Mouse (Mus musculus) splenic B cell, adult 2 months (primary cell): ENCODE results near the gene Anapc10.
A peak's percentile ranks its signal among the peaks of the same experiment; 100 is the strongest.
"Not testable (repeated sequence)": the region's sequence is repeated elsewhere in the genome, so short reads cannot be mapped to it uniquely, and the experiment has no call there.

Experiments used
- DNase-seq: peaks from one replicate; pipeline ENCODE4 v3.0.0-alpha.2; 2011; ENCODE audit warnings: low read depth, low spot score
- H3K27me3 ChIP-seq: 2 replicates; pipeline ENCODE4 v1.6.1; 2012; ENCODE audit warnings: mild to moderate bottlenecking, low read length, moderate library complexity, mixed read lengths; ENCODE audit not compliant: control insufficient read depth, poor library complexity, insufficient read depth, severe bottlenecking
- H3K36me3 ChIP-seq: 2 replicates; pipeline ENCODE4 v1.6.1; 2012; ENCODE audit warnings: mild to moderate bottlenecking, low read length, moderate library complexity, mixed read lengths; ENCODE audit not compliant: control insufficient read depth, poor library complexity, insufficient read depth, severe bottlenecking

Anapc10 gene

DNA sequence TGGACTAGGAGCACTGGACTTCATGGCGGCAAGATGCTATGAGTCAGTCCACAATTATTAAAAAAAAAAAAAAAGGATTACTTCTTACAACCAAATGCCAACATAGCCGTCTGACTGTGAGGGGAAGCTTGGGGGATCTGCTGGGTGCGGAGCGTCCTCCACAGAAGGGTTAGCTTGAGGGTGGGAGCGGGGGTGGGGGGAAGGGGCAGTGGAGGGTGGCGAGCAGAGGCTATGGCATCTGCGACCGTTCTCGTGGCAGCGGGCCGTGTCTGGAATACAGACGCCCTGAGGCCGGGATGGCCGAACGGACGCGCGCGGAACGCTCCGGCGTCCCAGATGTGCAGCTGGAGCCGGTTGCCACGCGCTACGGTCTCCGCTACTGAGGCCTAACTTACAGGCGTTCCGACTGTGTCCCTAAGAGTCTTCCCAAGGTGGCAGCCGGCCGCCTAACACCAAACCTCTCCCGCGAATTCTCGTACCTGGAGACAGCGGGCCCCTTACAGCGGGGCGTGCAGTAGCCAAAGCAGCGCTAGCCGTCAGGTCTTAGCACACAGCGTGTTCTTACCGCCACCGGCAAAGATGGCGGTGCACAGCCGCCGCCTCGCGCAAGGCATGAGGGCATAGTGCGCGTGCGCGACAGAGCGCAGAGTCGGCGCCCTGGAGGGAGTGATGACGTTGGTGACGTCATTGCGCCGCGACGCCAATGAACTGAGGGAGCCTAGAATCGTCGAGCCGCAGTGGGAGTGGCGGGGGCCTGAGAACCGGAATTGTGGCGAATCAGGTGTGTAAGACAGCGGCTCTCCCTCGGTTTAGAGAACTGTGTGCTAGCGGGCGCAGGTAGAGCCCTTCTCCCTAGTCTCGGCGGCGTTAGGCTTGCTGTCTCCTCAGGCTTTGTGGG lies at the start of gene Anapc10, which contains the start of gene Abce1:
Gene Anapc10, plus strand, starts transcription at position 757 of the 898 bp plus-strand sequence.
Gene Abce1, minus strand, starts transcription at position 677 of the 898 bp plus-strand sequence.
- Histone ChIP-seq H3K36me3 (peaks cover 1% of the 10 kb centered on the region; the same call in 1 of the 2 replicates), H3K27me3 (no peaks in the 10 kb centered on the region)
- DNase-seq = peak; percentile 100

DNA sequence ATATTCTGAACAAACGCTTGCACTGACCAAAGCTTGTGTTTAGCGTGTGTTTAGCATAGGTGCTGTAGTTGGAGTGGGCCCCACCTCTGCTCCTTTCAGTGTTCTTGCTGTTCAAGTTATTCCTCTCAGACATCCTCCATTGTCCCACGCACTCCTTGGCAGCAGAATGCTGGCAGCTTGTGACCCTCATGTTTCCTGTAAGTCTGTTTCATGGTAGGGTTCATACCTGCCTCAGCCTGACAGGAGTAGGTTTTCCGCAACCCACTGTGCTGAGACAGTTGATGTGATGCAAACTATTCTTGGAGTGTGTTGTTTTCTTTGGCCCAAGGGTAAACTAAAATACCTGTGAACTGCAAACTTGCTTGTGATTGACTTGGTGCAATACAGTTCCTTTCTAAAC lies 35.2 kb upstream of the Anapc10 start:
- DNase-seq = no peak
- no peaks in the 10 kb centered on the region for H3K27me3 ChIP-seq

GRCm38 (mm10) chr8:79679005-79679404 lies 32.6 kb upstream of the Anapc10 start:
- H3K36me3 ChIP-seq = peaks cover 5% of the 10 kb centered on the region; the same call in 1 of the 2 replicates
- peak; percentile 8 for DNase-seq
- no peaks in the 10 kb centered on the region for H3K27me3 ChIP-seq

More for the DNA sequence above, 35.2 kb upstream of the Anapc10 start:
- peaks cover 7% of the 10 kb centered on the region for H3K36me3 ChIP-seq

DNA sequence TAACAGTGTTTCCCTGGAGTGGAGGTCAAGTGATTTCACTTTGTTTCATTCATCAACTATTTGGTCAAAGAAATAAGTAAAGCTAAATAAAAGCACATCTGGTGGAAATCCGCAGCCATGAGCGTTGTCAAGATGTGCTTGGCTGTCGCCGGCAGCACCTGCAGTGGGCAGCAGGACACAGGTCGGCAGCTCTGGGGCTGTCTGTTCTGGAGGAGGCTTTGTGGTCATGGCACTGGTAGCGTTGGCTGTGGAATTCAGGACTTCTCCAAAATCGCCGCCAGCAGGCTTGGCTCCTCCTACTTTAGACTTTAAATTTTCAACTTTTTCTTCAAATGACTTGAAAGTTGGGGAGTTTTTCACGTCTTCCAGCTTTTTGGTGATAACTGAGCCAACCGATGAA lies 31.5 kb upstream of the Anapc10 start:
- not testable (repeated sequence) for H3K36me3 ChIP-seq, DNase-seq, H3K27me3 ChIP-seq

DNA sequence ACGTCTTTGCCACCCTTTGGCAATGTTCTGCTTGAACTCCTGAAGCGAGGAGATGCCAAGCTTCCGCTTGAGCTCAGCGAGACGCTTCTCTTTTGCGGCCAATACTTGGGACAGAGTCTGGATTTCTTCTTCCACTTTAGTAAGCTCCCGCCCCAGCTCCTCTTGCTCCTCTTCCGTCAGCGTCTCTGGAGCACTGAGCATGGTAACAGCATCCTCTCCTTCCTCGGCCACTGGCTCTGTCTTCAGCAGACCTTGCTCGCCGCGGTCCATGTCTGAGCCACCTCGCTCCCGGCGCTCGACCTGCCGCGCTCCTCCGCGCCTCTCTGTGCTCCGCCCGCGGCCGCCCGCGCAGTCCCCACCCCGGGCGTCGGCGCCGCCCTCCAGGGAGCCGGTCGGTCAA lies 31.1 kb upstream of the Anapc10 start:
- DNase-seq = peak; percentile 8
- H3K27me3 ChIP-seq = no peaks in the 10 kb centered on the region
- peaks cover 6% of the 10 kb centered on the region; the same call in 1 of the 2 replicates for H3K36me3 ChIP-seq

GRCm38 (mm10) chr8:79680965-79681364 lies 30.7 kb upstream of the Anapc10 start:
- no peaks in the 10 kb centered on the region for H3K27me3 ChIP-seq
- DNase-seq = no peak
- H3K36me3 ChIP-seq = peaks cover 6% of the 10 kb centered on the region; the same call in 1 of the 2 replicates

GRCm38 (mm10) chr8:79685927-79686326 lies 25.7 kb upstream of the Anapc10 start:
- peaks cover 14% of the 10 kb centered on the region for H3K36me3 ChIP-seq
- not testable (repeated sequence) for H3K27me3 ChIP-seq, DNase-seq

DNA sequence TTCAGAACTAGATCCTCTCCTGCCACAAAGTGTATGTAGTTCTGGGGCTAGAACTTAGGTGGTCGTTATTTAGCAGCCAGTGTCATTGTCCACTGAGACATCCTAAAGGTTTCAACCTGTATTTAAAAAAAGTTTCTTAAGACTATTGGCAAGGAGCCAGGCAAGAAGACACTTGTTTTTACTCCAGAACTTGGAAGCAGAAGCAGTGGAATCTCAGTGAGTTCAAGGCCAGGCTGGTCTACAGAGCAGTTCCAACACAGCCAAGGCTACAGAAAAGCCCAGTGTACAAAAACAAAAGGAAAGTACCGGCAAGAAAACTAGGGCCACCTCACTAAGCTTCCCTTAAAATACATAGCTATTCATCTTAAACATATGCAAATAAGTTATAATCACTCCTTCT lies 19.1 kb upstream of the Anapc10 start:
- Histone ChIP-seq H3K27me3 (no peaks in the 10 kb centered on the region), H3K36me3 (peaks cover 18% of the 10 kb centered on the region)
- DNase-seq = no peak

GRCm38 (mm10) chr8:79706687-79707086 lies 4.9 kb upstream of the Anapc10 start:
- H3K27me3 ChIP-seq = no peaks in the 10 kb centered on the region
- no peak for DNase-seq
- peaks cover 13% of the 10 kb centered on the region; the same call in 1 of the 2 replicates for H3K36me3 ChIP-seq

DNA sequence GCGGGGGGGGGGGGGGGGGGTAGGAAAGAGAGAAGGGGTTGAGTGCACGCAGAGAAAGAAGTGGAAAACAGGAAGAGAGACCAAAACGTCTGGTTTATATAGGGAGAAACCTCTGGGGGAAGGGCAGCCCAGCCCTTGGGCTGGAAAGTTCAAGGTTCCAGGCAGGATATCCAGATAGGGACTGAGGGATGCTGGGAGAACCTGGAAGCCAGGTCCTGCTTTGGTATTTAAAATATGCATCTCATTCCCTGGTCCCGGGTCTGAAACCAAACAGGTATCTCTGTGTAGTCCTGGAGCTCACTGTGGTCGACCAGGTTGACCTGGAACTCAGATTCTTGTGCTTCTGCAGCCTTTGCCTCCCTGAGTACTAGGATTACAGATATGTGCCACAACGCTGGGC lies 1.1 kb downstream of the Anapc10 start:
- Histone ChIP-seq H3K27me3 (no peaks in the 10 kb centered on the region), H3K36me3 (0 out of 2 replicates have a peak, but pooled peaks cover 1% of the 10 kb centered on the region)
- DNase-seq = no peak

DNA sequence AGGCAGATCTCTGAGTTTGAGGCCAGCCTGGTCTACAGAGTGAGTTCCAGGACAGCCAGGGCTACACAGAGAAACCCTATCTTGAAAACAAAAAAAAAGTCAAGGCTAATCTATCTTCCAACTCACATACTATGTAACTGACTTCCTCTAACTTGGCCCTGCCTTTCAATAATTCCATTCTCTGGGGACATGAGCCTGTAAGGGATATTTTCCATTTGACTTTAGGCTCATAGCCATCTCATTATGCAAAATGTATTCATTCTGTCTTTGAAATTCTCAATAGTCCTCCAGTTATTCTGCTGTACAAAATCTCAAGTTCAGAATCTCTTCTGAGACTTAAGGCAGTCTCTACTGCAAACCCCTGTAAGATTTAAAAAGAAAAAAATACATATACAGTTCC lies 9.9 kb downstream of the Anapc10 start:
- no peak for DNase-seq
- Histone ChIP-seq H3K36me3 (peaks cover 4% of the 10 kb centered on the region; the same call in 1 of the 2 replicates), H3K27me3 (no peaks in the 10 kb centered on the region)

- Histone ChIP-seq H3K36me3 (peaks cover 4% of the 10 kb centered on the region), H3K27me3 (no peaks in the 10 kb centered on the region)
- DNase-seq = no peak
These were observed 11.7 kb downstream of the Anapc10 start for GRCm38 (mm10) chr8:79723308-79723707.

GRCm38 (mm10) chr8:79724589-79724988 lies 13.0 kb downstream of the Anapc10 start:
- no peaks in the 10 kb centered on the region for H3K27me3 ChIP-seq
- no peak for DNase-seq
- H3K36me3 ChIP-seq = peaks cover 5% of the 10 kb centered on the region

- peaks cover 3% of the 10 kb centered on the region for H3K36me3 ChIP-seq
- H3K27me3 ChIP-seq = no peaks in the 10 kb centered on the region
- no peak for DNase-seq
These were observed 16.3 kb downstream of the Anapc10 start for GRCm38 (mm10) chr8:79727900-79728299.

DNA sequence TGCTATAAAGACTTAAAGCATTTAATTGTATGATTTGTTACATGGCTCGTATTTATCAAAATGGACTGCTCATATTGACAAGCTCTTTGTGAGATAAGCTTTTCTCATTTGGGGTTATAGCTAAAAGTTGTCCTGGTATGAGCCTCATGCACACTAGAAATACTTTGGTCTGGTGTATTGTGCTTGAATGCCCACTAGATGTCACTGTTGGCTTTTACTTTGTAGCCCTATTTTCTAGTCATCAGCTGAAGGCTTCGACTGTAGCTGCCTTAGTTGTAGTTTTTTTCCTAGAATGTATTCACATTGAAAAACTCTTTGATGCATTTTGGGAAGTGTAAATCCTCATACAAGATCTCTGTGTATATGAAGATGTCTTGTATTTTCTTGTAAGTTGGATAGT lies 22.7 kb downstream of the Anapc10 start:
- H3K27me3 ChIP-seq = no peaks in the 10 kb centered on the region
- DNase-seq = peak; percentile 75

More for the DNA sequence above, 22.7 kb downstream of the Anapc10 start:
- H3K36me3 ChIP-seq = no peaks in the 10 kb centered on the region
